Mouse (Mus musculus): ENCODE measurements around the gene Sphk1. TPM values are rescaled to one million over a fixed set of nuclear protein-coding genes. Genes with fewer than 3 reads are reported as not detected.

The Sphk1 gene
- total RNA-seq, 2 experiments from 2014 or later: 2.2 TPM

DNA sequence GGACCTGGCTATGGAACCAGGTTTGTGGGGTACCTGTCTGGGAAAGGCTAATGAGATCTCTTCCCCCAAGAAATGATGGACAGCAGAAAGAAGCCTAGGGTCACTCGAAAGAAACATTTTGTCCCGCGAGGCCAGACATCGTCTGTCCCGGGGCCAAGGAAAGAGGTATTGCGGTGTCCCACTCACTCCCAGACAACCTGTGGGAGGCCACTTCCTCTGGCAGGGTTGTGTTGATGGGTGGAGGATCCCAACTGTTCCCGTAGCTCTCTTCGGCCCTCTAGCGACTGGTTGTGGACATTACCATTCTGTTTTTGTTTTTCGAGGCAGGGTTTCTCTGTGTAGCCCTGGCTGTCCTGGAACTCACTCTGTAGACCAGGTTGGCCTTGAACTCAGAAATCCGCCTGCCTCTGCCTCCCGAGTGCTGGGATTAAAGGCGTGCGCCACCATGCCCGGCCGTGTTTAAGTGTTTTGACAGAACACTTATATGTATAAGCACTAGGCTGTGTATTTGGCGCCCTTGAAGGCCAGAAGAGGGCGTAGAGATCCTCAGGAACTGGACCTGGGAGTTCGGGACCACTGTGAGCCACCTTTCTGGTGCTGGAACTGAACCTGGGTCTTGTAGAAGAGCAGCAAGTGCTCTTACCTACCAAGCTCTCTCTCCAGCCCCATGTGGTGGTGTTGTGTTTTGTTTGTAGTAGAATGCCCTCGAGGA is 3.6 kb downstream of the Sphk1 start:
- DNase-seq (ENCODE audit: low spot score in 2 of 2): peak; percentile 67 to 77

DNA sequence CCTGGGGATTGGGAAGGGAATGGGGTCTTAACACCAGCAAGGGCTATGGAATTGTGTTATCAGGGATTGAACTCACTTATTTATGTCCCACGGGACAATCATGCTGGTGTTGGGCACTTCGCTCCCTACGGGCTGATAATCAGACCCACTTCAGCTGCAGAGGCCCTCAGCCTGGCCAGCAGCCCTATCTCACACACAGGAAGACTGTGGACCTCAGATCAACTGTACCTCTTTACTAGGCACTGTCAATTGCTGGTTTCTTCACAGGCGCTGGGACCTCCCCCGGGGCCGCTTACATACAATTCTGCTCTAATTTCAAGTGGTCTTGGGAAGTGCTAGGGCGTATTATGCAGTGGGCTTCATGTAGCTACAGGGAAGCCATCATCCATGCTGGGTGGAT is 6.0 kb downstream of the Sphk1 start:
- no peak for DNase-seq (ENCODE audit: low spot score in 2 of 2)

DNA sequence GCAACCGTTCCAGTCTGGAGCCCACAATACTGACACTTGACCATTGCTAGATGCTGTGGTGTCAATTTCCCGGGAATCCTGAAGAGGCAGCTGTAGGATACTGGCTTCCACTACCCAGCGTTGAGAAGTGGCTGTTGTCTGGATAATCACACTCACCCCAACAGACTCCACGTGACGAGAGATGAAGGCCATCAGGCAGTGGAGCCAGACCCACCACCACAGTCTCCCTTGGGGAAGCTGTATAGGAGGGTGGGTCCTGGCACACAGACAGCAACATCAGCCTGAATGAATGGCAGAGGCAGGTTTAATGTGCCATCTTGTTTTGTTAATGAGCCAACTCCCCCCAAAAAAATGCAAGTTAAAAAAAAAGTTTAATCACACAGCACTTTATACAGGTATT is 6.7 kb downstream of the Sphk1 start:
- no peak for DNase-seq (ENCODE audit: low spot score in 2 of 2)

DNA sequence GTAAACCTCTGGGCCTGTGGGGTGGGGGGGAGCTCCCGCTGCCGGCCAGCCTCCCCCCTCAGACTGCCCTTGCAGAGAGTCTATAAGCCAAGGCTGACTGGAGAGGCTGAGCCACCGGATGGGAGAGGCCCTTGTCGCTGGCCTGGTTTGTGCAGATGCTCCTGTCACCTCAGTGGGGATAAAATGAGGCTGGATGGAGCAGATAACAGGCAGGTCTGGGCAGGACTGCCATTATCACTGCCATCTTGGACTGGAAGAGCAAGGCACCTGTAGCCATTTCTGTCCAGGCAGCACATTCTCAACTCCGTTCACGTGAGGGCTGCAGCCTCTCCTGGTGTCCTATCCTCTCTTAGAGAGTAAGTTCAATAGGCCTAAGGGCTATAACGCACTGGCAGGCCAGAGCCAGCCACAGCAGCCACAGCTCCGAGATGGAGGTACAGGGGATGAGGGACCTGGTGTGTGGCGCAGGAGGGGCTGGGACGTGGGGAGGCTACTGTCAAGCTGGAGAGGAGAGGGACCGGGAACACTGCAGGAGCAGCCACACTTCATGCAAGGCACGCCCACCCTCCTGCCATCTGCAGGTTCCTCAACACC is 7.5 kb downstream of the Sphk1 start:
- no peak for DNase-seq (ENCODE audit: low spot score in 2 of 2)

DNA sequence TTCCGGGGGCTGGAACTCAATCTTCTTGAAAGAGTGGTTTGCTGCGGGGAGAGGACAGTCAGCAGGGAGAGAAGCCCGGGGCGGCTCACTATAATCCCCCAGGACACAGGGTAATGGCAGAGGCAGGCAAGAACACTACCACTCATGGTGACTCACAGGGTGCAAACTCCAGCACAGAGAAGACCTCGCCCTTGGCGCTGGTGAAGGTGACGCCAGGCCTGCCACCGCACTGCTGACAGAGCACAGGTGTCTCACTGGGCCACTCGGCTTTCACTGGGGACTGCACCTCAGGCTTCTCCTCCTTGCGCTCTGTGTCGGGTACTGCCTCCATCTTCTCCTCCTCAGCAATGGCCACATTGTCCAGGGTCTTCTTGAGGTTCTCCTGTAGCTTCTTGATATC is 10.5 kb downstream of the Sphk1 start:
- no peak for DNase-seq (ENCODE audit: low spot score in 2 of 2)

DNA sequence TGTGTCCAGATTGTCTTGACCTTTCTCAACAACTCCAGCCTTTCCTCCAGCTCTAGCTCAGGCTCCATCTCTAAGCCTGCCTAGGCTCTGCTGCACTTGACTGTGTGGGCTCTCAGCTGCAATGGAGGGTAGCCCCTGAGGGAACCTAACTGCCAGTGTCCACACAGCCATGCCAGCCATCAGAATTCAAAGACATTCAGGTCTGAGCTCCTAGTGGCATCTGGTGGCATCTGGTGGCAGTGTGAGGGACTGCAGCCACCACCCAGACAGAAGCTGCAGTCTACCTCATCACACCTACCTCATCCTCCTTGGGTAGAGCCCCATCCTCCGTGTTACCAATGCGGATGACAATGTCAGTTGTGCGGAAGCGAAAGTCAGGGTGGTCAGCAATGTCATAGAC is 12.4 kb downstream of the Sphk1 start:
- DNase-seq (ENCODE audit: low spot score in 2 of 2): no peak

DNA sequence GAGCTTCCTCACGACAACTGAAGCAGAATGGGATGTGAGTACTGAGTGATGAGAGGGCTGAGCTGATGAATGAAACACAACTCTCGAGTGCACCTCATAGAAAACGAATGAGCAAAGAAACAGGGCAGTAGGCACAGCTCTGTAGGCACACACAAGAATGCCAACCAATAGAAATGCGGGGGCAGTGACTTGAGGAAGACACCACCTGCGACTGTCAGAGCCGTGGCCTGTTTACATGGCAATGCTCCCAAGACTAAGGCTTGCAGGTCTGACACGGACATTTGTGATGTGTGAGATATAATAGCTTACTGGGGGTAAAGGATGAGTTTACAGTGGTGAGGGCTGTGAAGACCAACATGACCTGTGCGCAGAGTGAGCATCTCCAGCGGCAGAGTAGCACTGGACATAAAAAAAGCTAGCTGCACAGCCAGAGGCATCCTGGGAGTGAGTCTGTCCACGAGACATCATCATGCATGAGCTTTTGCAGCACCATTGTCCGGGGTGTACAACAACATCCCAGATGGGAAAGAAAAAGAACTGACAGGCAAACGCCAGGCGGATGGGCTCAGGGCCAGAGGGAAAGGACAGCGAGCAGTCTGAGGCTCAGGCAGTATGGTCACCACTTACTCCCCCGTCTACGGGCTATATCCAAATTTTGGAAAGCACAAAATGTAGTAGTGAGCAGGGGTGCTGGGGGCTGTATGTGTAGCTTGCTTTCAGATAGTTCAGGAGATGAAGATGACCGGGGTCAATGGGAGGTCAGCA is 16.8 kb downstream of the Sphk1 start:
- no peak for DNase-seq (ENCODE audit: low spot score in 2 of 2)

DNA sequence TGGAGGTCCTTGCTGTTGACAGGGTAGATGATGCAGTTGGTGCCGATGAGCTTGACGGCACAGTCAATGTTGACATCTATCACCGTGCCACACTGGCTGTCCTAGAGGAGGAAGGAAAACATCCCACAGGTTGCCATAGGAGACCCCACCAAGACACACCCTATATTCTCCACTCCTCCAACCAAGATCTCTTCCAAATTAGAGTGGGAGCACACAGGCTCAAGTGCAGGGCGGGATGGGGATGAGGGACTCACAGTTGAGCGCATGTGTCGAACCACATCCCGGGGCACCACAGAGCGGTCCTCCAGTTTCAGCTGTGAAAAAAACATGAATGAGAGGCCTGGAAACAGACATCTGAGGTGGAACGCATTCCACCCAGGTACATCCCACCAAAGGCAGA is 18.1 kb downstream of the Sphk1 start:
- DNase-seq (ENCODE audit: low spot score in 2 of 2): no peak

DNA sequence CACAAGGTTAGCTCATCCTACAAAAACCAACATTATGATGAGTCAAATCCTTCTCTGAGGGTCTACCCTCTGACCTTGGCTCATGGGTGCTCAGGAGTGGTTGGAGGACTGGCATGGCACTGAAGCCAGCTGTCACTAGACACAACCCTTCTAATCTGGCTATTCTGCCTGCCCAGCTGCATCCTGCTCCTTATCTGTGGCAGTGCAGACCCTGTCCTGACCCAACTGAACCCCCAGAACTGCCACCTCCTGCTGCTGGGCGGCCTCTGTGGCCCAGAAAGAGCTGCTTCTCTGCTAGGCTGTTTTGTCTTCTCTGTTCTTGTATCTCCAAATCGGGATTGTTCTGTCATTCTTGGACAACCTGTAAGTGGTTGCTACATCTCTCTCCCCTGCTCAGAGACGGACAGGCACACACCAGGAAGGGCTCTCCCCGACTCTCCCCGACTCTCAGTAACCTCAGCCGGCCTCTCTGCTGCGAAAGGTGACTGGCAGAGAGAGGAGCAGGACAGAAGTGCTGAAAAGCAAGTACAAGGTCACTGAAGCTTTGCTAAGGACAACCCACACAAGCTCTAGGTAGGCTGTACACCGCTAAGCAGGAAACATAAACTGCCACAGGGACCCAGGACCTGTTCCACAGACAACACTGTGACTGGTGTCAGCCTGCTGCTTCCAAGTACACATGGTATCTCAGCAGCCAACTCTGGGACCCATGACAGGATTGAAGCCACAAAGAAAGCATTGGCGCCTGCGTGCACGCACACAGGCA is 18.7 kb downstream of the Sphk1 start:
- DNase-seq (ENCODE audit: low spot score in 2 of 2): no peak

DNA sequence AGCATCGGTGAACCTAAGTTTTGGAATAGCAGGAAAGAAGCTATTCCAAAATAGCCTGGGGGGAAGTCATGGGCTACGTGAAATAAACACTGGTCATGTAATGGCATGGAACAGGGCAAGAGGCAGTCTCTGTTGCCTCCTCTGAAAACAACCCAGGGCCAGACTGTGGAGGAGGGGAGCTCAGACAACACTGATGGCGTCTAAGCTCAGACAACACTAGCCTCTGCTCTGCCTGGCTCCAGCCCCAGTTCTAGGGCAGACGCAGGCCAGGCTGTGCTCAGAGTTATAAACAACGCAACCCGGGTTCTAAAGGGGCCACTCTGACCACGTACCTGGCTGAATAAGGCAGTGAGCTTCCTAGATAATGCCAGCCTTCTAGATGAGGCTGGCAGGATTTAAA is 20.0 kb downstream of the Sphk1 start:
- no peak for DNase-seq (ENCODE audit: low spot score in 2 of 2)

DNA sequence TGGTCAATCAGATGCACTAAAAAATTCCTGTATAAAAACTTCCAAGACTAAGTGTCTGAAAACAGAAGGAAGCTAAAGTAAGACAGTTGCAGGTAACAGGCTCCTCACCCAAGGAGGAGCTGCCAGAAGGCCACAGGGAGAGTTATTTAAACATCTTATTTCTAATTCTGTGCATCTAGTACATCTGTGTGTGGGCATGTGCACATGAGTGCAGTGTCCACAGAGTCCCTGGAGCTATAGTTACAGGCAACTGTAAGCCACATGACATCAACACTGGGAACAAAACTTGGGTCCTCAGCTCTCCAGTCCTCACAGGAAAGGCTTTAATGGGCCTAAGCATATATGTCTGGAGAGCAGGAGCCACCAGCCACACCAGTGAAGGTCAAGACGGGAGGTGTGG is 21.5 kb downstream of the Sphk1 start:
- no peak for DNase-seq (ENCODE audit: low spot score in 2 of 2)

DNA sequence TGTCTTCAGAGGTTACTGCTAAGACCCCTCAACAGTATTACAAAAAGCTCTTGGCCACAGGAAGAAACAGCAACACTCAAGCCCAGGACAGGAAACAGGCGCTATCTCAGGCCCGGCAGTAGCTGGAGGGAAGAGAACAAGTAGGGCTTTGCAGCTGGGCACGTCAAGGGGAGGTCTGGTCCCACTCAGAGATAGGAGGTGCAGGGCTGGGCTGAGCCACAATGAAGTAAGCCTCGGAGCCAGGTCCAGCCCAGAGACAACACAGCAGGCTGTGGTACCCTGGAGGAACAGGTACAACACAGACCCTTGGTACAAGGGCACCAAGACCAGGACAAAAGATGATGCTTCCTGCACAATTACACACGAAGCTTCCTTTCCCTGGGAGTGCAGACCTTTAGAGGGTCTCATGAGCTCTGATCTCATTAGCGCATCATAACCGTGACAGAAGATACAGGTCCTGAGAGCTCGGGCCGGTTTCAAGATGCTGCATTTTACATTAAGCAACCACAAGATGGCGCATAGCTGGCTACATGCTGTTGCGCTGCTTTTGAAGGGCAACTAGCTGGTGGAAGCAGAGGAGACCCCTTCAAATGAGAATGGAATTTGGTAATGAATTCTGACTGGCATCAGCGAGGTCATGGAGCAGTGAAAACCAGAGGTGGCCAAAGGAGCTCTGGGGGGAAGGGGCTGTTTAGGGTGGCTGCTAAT is 23.6 kb downstream of the Sphk1 start:
- DNase-seq (ENCODE audit: low spot score in 2 of 2): peak in 1 of 2 experiments; percentile 49

DNA sequence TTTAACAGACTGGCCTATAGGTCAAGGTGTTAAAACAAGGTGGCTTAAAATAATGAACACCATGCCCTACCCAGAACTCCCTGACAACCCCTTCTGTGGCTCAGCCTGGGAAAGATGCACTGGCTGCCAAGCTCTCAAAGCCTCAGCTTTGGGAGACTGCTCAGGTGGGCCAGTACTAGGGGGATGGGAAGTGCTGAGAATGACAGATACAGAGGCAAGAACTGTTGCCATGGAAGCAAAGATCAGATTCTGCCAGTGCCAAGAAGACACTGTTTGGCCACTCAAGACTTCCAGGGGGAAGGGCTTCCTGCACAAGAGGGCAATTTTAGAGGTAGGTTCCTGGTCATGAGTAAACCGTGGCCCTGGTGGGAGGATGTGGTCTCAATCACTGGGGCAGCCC is 24.8 kb downstream of the Sphk1 start:
- no peak for DNase-seq (ENCODE audit: low spot score in 2 of 2)

DNA sequence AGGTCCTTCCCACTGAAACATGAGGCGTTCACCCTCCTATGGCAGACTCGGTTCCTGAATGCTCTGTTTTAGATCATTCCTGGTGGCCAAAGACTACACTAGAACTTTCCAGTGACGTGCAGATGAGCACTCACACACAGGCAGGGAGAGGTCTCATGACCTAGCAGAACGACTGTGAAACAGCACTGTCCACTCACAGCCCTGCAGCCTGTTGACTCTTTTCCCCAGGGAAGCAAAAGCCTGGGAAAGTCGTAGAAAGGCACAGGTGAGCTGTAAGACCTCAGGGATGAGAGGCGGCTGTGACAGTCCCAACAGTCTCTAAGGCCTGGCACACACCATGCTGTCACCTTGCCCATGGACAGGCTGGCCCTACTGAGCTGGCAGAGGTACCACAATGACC is 25.6 kb downstream of the Sphk1 start:
- no peak for DNase-seq (ENCODE audit: low spot score in 2 of 2)

DNA sequence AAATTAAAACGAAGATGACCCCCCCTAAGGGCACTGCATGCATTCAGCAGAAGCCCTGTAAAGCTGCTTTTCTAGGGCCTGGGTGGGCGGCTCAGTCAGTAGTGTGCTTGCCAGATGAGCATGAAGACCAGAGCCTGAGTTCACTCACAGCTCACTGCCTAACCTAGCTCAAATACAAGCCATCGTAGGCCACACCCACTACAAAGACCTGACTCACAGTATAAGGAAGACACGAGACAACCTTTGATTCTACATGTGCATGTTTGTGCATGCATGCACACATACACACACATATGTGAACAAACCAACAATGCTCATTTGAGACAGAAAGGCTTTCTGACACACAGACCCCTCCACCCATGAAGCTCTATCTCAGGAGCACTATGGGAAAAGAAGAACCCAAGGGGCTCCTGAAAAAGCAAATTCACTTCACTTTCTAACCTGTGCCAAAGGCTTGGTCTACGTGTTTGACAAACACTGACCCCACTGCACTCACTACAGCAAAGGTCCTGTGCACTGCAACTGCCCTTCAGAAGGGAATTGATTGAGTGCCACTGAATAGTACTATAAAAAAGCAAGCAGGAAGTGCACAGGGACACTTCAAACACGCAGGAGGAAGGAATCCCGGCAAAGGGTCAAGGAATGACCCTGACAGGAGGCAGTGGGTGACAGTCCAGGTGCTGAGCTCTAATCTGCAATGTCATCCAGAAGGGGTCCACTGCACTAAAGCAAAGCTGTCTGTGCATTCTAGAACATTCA is 34.7 kb downstream of the Sphk1 start:
- DNase-seq (ENCODE audit: low spot score in 2 of 2): no peak

DNA sequence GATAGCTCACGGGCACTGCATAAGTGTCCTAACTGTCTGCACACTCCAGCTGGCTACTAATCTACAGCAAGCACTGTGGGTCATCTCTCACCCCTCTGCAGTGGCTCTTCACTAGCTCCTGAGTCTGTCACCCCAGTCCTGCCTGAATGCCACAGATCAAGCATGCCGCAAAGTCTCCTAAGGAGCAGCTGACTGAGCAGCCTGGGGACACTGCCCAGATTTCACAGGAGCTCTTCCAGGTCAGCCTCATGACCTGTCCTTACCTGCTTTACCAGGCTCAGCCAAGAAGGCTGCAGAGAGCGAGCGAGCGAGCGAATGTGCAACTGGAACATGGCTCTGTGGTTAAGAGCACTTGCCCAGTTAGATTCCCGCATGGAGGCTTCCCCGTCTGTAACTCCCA is 36.8 kb downstream of the Sphk1 start:
- DNase-seq (ENCODE audit: low spot score in 2 of 2): no peak

DNA sequence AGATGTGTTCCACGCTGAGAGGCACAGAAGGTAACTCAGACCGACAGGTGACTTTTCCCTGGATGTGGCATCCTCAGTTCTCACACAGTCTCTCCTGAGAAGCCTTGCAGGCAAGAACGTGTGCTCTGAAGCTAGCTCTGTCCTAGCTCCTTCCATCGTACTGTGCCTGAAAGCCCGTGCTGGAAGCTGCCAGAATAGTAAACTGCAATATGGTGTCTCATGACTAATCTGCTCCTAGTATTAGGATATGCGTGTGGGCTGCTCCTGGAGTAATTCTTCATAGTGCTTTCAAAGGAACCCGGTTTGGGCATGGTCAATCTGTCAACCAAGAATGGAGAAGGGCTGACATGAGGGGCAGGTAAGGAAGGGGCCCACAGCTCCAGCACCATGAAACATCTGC is 40.1 kb downstream of the Sphk1 start:
- DNase-seq (ENCODE audit: low spot score in 2 of 2): no peak

DNA sequence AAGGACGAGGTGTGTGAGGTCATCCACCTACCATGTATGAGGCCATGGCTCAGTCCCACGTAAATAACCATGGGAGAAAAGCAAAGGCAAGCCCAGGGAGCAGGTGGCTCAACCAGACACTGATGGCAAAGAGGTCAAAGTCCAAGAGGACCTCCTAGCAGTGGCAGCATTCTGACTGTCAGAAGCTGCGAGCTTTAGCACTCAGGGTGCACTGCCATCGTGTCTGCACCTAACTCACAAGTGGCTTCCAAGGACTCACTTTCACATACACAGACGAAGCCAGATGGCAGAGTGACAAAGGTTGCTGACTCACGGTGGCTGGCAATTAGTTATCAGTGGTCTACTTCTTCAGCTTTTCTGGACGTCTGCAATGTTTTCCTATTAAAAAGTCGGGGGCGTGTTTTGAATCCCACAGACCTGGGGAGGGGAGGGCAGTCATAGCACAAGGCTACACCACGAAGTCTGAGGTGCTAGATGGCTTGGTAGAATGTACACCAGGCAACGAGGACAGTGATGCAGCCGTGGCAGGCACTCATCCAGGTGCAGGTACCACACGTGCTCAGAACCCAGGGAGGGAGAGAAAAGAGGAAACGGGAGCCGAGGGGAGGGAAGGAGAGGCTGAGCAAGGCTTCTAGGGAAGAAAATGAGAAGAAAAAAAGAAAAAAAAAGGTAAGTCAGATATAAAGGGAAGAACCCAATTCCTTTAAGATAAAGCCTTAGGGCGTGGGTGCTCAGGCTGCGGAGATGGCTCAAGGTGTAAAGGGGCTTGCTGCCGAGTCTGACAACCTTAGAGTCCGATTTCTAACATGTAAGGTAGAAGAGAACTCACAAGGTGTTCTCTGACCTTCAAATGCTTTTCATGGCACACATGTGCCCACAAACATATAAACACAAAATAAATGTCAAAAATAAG is 41.3 kb downstream of the Sphk1 start:
- DNase-seq (ENCODE audit: low spot score in 2 of 2): no peak

Data from layer of hippocampus, postnatal 14 days (tissue).